Mouse (Mus musculus) spleen, embryonic (tissue): ENCODE data around the gene Dnajc4.

Experiments used
- CTCF ChIA-PET: fragments of 350-600 bp; sonication (Branson Sonifier 250); formaldehyde crosslinking; loops from one replicate; lab custom pipeline; 2022; lab: Charles Lee

Gene Dnajc4

GRCm38 (mm10) chr19:6992011-6992858 is at the start of gene Dnajc4:
Gene Dnajc4, minus strand, starts transcription at chr19:6992572.
- CTCF ChIA-PET = no interaction called here

GRCm38 (mm10) chr19:7041171-7041570 is 48.8 kb upstream of the Dnajc4 start:
- CTCF ChIA-PET = no interaction called here

GRCm38 (mm10) chr19:7040637-7041130 is 48.3 kb upstream of the Dnajc4 start:
- CTCF ChIA-PET = no interaction called here

- CTCF ChIA-PET = interaction anchor here (1.5 kb wide), 1 partner anchor 32 kb away, joined by 4 read pairs; no protein-coding TSS in a partner anchor
These were observed 47.7 kb upstream of the Dnajc4 start, which contains the start of gene Stip1 for GRCm38 (mm10) chr19:7039841-7040636. Gene Stip1, minus strand, starts transcription at chr19:7039967.

- CTCF ChIA-PET = interaction anchor here (1.5 kb wide), 1 partner anchor 32 kb away, joined by 4 read pairs; no protein-coding TSS in a partner anchor
These were observed 46.8 kb upstream of the Dnajc4 start for GRCm38 (mm10) chr19:7039088-7039720.

GRCm38 (mm10) chr19:7034006-7034405 is 41.6 kb upstream of the Dnajc4 start:
- CTCF ChIA-PET = no interaction called here

GRCm38 (mm10) chr19:7029531-7029930 is 37.2 kb upstream of the Dnajc4 start:
- CTCF ChIA-PET = no interaction called here

DNA sequence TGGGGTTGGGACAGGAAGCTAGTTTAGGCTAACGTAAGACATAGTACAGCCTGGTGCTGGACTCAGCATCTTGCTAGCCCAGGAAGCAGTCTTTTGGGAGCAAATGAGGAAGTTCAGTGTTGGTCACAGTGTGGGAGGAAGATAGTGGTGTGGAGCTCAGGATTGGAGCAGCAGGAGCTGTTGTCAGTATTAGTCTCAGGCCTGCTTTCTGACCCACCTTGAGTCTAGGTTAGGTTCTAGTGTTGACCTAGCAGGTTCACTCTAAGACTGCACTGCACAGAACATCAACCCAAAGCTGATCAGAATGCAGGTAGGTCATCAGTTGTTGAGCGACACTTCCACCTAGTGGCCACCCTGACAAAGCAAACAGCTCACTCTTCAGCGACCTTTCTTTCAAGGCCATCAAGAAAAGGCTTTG is 27.9 kb upstream of the Dnajc4 start:
- CTCF ChIA-PET = interaction anchor here (0.5 to 0.6 kb wide), 2 partner anchors 24 to 1619 kb away, joined by 3 read pairs; partner anchors contain the start of genes Nudt22 and Trpt1

DNA sequence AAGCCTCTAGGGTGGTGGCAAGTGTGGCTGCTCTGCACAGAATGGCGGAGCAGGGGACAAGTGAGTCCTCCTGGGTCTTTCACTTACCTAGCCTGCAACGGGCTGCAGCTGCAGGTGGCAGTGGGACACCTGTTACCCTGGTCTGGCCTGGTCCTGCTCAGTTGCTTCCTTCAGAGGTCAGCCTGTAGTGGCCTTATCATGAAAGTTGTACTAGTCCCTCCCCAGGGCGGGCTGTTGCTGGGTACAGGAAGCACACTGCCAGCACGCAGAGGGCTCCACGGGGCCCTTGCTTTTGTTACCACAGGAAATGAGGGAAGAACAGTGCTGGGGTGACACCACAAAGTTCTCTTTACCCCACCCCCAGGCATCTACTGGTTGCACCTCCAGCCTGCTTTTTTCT is 26.8 kb upstream of the Dnajc4 start, which contains the start of gene Fermt3:
Fermt3 (minus strand) TSS at position 279 of the 400 bp plus-strand sequence.
- CTCF ChIA-PET = interaction anchor here (0.5 kb wide), 1 partner anchor 101 kb away, joined by 3 read pairs; no protein-coding TSS in a partner anchor

GRCm38 (mm10) chr19:7018546-7018945 is 26.2 kb upstream of the Dnajc4 start:
- CTCF ChIA-PET = interaction anchor here (0.5 to 0.7 kb wide), 2 partner anchors 48 to 101 kb away, joined by 3 read pairs; no protein-coding TSS in a partner anchor

DNA sequence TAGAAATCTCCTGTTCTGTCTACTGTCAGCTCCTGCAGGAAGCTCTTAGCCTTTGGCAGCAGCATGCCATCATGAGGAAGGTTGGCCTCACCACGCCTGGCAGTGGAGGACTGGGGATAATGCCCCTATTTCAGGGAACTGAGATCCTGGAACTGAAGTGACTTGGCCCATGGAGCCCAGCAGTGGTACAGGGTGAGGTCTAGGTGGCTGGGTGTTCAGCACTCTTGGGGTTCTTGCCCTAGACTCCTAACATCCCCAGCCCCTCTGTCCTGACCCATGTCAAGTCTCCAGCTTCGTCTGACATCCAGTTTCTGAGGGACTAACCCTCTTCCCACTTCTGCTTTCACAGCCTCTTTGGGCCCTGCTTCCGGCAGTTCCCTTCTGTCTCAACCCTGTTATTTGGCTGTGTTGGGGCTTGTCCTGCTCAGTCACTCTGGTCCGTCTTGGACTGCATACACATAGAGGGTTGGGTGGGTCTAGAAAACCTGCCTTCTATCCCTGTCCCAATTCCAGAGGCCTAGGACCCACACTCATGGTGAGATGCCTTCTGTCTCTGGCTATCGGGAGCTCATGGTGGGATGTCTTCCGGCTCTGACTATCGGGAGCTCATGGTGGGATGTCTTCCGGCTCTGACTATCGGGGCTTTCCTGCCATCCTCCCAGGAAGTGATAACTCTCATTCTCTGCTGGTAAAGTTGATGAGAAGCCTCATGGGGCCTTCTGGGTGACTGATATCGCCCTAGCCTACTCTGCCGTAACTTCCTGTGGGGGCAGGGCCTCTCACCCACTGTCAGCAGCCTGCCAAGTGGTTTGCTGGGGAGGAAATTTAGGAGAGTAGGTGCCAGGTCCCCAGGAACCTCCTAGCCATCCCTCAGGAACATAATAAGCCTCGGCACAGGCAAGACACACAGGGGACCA is 25.4 kb upstream of the Dnajc4 start:
- CTCF ChIA-PET = interaction anchor here (0.7 to 0.8 kb wide), 2 partner anchors 38 to 47 kb away, joined by 3 read pairs; no protein-coding TSS in a partner anchor

DNA sequence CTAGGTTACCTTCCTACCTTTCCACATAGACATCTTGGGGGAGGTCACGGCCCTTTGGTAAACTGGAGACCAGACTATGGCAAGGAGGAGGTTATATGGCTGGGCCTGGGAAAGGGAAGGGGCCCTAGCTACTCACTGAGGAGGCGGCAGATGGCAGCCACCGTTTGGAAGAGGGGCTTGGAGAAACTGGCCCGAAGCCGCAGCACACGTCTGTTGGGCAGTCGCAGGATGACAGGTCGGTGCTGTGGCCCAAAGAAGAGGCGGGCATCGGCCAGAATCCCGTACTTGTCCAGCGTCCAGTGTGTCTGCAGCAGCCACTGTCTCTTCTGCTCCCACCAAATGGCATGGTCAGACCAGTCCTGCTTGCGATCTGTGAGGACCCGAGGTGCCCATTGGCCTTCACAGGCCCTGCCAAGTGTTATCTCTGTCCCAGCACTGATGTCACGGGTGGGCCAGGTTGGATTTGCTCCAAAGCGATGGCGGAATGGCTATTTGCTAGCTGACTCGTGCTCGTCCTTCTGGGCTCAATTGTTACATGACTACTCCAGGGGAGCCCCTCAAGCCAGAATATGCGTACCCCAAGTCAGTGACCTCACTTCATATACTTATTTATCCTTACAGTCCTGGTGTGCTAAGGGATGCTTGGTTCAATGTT is 22.2 kb upstream of the Dnajc4 start:
- CTCF ChIA-PET = no interaction called here

DNA sequence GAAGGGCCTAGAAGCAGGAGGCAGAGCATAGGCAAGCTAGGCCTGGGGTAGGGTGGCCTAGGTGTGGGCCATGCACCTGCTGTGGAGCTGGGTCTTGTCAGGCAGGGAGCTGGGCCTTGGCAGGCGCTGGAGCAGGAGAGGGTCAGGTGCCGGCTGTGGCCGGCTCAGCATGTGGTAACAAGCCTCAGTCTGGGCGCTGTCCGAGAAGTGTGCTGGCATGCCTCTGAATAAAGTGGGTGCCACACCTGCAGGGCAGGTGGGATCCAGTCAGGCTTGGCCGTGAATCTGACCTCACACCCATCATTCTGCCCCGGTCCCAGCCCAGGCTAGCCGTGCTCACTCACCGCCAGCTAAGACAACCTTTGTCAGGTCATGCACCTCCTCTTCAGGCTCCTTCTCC is 21.6 kb upstream of the Dnajc4 start:
- CTCF ChIA-PET = no interaction called here

DNA sequence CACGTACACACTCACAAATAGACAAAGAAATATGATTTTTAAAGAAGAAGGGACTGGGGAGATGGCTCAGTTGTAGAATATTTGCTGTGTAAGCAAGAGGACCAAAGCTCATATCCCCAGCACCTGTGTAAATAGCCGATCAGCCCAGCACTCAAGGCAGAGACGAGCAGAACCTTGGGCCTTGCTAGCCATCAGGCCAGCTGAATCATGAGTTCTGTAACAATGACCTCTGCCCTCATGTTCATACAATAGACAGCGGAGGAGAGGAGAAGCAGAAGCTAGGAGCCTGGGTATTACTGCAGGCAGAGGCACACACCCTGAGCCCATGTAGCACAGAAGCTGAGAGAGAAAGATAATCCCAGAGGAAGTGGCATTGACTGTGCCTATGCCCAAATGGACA is 20.1 kb upstream of the Dnajc4 start:
- CTCF ChIA-PET = no interaction called here

GRCm38 (mm10) chr19:7006892-7007593 is 14.7 kb upstream of the Dnajc4 start:
- CTCF ChIA-PET = interaction anchor here (0.5 to 1.2 kb wide), 2 partner anchors 33 to 78 kb away, joined by 4 to 5 read pairs; partner anchors contain the start of gene Stip1

GRCm38 (mm10) chr19:6999360-7000063 is 7.1 kb upstream of the Dnajc4 start:
- CTCF ChIA-PET = no interaction called here

GRCm38 (mm10) chr19:6997721-6998290 is 5.4 kb upstream of the Dnajc4 start:
- CTCF ChIA-PET = interaction anchor here (0.5 to 0.6 kb wide), 2 partner anchors 9 to 947 kb away, joined by 4 to 6 read pairs; no protein-coding TSS in a partner anchor

DNA sequence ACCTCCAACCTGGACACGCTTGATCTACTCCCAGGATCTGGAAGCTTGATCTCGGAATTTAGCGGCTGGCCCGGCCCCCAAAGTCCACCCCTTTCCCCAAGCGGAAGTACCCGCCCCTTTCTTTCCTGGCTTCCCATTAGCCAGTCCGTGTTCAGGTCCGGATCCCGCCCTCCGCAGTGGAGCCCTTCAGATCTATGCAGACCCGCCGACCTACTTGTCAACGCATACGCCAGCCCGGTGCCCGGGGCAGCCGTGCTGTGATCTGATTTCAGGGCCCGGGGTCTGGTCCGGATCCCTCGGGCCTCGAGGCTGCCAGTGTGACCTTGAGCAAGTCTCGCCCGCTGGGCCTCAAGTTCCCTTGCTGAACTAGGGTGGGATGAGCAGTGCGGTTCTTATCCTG is 3.6 kb upstream of the Dnajc4 start, which contains the start of the genes Nudt22 and Trpt1:
Nudt22 (minus strand) TSS at position 112 of the 400 bp plus-strand sequence.
Trpt1 (plus strand) TSS at position 126 of the 400 bp plus-strand sequence.
- CTCF ChIA-PET = interaction anchor here (0.5 kb wide), 2 partner anchors 25 to 127 kb away, joined by 3 to 12 read pairs; no protein-coding TSS in a partner anchor
